Comparison of ENCODE assay signal across 17 mouse cellular contexts in the genomic region with DNA sequence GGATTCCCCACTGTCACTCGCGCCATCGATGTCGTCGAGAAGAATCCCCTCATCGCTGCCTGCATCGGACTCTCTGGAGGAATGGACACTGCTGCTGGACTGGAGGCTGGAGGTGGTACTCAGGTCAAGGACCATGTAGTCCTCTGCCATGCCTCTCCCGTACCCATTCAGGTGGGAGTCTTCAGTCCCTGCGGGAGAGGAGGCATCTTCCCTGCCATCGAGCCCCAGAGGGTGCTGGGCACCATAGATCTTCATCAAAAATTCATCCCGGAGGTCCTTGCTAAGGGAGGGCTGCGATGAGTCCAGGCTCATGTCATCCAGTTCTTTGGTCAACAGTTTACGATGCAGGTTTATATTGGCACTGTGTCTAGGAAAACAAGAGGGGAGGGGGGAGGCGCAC.
"Had no signal": no experiment of that assay in that cellular context is flagged by ENCODE, and none has a peak within 500 bp of the region (broad histone marks: within the 10 kb centered on the region; RNA-seq: fewer than 3 reads in every experiment).

No protein-coding gene starts in this region.

- H3K4me3 ChIP-seq: lung, embryonic 15.5 days; megakaryocyte, embryonic 14.5 days; midbrain, embryonic 12.5 days; midbrain, embryonic 15.5 days; neural tube, embryonic 12.5 days; stomach, embryonic 15.5 days had no signal

- H3K27me3 ChIP-seq: lung, embryonic 15.5 days; megakaryocyte, embryonic 14.5 days; neural tube, embryonic 12.5 days; stomach, embryonic 15.5 days had no signal

- H3K9ac ChIP-seq: liver, postnatal 0 days; lung, embryonic 15.5 days; midbrain, embryonic 12.5 days; midbrain, embryonic 15.5 days; neural tube, embryonic 12.5 days; stomach, embryonic 15.5 days had no signal

- DNase-seq: liver, postnatal 0 days; lung, adult 2 months; lung, postnatal 14 days; lung, postnatal 36 days; right cerebral cortex, postnatal 14 days; thymus, adult 2 months; thymus, postnatal 25 days; thymus, postnatal 4 days had no signal

- H3K36me3 ChIP-seq: lung, embryonic 15.5 days; midbrain, embryonic 12.5 days; midbrain, embryonic 15.5 days; neural tube, embryonic 12.5 days; stomach, embryonic 15.5 days had no signal

- H3K4me1 ChIP-seq: lung, embryonic 15.5 days; megakaryocyte, embryonic 14.5 days; midbrain, embryonic 15.5 days; stomach, embryonic 15.5 days had no signal

- H3K9me3 ChIP-seq: lung, embryonic 15.5 days; midbrain, embryonic 12.5 days; midbrain, embryonic 15.5 days; neural tube, embryonic 12.5 days; stomach, embryonic 15.5 days had no signal

- H3K4me2 ChIP-seq: lung, embryonic 15.5 days; midbrain, embryonic 12.5 days; midbrain, embryonic 15.5 days; neural tube, embryonic 12.5 days; stomach, embryonic 15.5 days had no signal

- ATAC-seq: liver, postnatal 0 days; lung, postnatal 0 days; midbrain, embryonic 15.5 days had no signal

- H3K27ac ChIP-seq: lung, embryonic 15.5 days; macrophage; midbrain, embryonic 12.5 days; midbrain, embryonic 15.5 days; neural tube, embryonic 12.5 days; stomach, embryonic 15.5 days; stomach, postnatal 0 days had no signal
